Mouse (Mus musculus) lung, embryonic 16.5 days (tissue): Measurements from ENCODE around the gene Sbno2. TPM values are rescaled to one million over a fixed set of nuclear protein-coding genes. Genes with fewer than 3 reads are reported as not detected.

Source experiments
- ATAC-seq: fragments of 200-750 bp; cut with Nextera tagmentation; 2 replicates; pipeline ENCODE4 v1.8.0; 2017; ENCODE audit warnings: low read depth, mild to moderate bottlenecking, moderate library complexity
- H3K27ac ChIP-seq: fragments of 300-500 bp; sonication (generic); 2 replicates; pipeline ENCODE4 v1.5.1; 2014; ENCODE audit warnings: mild to moderate bottlenecking, control low read depth, low read length
- H3K27me3 ChIP-seq: fragments of 300-500 bp; sonication (generic); 2 replicates; pipeline ENCODE4 v1.6.1; 2014; ENCODE audit warnings: low read depth, low read length, mixed read lengths; ENCODE audit not compliant: control insufficient read depth, insufficient read depth
- H3K36me3 ChIP-seq: fragments of 300-500 bp; sonication (generic); 2 replicates; pipeline ENCODE4 v1.6.1; 2014; ENCODE audit warnings: low read length; ENCODE audit not compliant: control insufficient read depth, insufficient read depth
- H3K4me1 ChIP-seq: fragments of 300-500 bp; sonication (generic); replicated peaks from 2 replicates; pipeline ENCODE4 v1.6.1; 2014; ENCODE audit warnings: low read length, mixed read lengths; ENCODE audit not compliant: control insufficient read depth, insufficient read depth
- H3K4me2 ChIP-seq: fragments of 300-500 bp; sonication (generic); 2 replicates; pipeline ENCODE4 v1.6.1; 2014; ENCODE audit warnings: low read depth, low read length, control low read depth
- H3K4me3 ChIP-seq: fragments of 300-500 bp; sonication (generic); 2 replicates; pipeline ENCODE4 v1.5.1; 2014; ENCODE audit warnings: mild to moderate bottlenecking, low read length, control low read depth
- H3K9ac ChIP-seq: fragments of 300-500 bp; sonication (generic); 2 replicates; pipeline ENCODE4 v1.6.1; 2014; ENCODE audit warnings: low read length, control low read depth
- H3K9me3 ChIP-seq: fragments of 300-500 bp; sonication (generic); 2 replicates; pipeline ENCODE4 v1.6.1; 2016; ENCODE audit warnings: low read length; ENCODE audit not compliant: control insufficient read depth
- WGBS: fragments of 180-500 bp; shearing (Covaris S2); extraction: QIAGEN DNeasy Blood & Tissue Kit; methylation state at CpG from one replicate; pipeline ENCODE4 v1.1.7; 2014; 5-methylcytosine and 5-hydroxymethylcytosine counted together
- polyA plus RNA-seq: library from polyadenylated mRNA; unstranded; fragments of >200 nt; fragmentation: Nextera tagmentation; extraction: Ambion mirVana; gene quantifications from 2 replicates; pipeline ENCODE4 v1.2.1, GENCODE M21; 2015

The Sbno2 gene
- polyA plus RNA-seq: 18.7 and 19.1 TPM in 2 replicates

- Histone ChIP-seq H3K9ac (peak within 1 kb of the TSS; percentile 1), H3K4me3 (no peak within 1 kb of the TSS), H3K27ac (peak within 1 kb of the TSS; percentile 55), H3K27me3 (no peaks in the 10 kb centered on the region), H3K36me3 (no peaks in the 10 kb centered on the region), H3K4me2 (0 out of 2 replicates have a peak within 1 kb of the TSS, but pooled peaks have one; percentile 5), H3K9me3 (no peaks in the 10 kb centered on the region), H3K4me1 (peaks cover 22% of the 10 kb centered on the region)
- WGBS: 64% methylated on average over 5 of the region's 5 CpGs
- no peak for ATAC-seq
These were observed at the start of gene Sbno2 for GRCm38 (mm10) chr10:80105460-80105859. TSS of gene Sbno2 (minus strand) at chr10:80105571.

GRCm38 (mm10) chr10:80154384-80154783, 49.0 kb upstream of the Sbno2 start:
- ATAC-seq: no peak
- Histone ChIP-seq H3K9ac (no peak overlapping the region), H3K4me2 (no peak overlapping the region), H3K36me3 (peaks cover 48% of the 10 kb centered on the region), H3K4me3 (no peak overlapping the region), H3K27me3 (no peaks in the 10 kb centered on the region), H3K27ac (no peak overlapping the region), H3K4me1 (peaks cover 78% of the 10 kb centered on the region), H3K9me3 (no peaks in the 10 kb centered on the region)
- WGBS: 80% methylated on average over 7 of the region's 7 CpGs

- H3K27ac ChIP-seq: no peak overlapping the region; the same call in 1 of the 2 replicates
- no peaks in the 10 kb centered on the region for H3K27me3 ChIP-seq
- no peak overlapping the region for H3K4me3 ChIP-seq
- H3K9me3 ChIP-seq: no peaks in the 10 kb centered on the region
- peaks cover 72% of the 10 kb centered on the region for H3K4me1 ChIP-seq
- 68% methylated on average over 19 of the region's 19 CpGs for WGBS
- peaks cover 48% of the 10 kb centered on the region for H3K36me3 ChIP-seq
- ATAC-seq: no peak
- no peak overlapping the region for H3K4me2 ChIP-seq
- peak overlapping the region; percentile 98; the same call in 1 of the 2 replicates for H3K9ac ChIP-seq
These were observed 48.3 kb upstream of the Sbno2 start for GRCm38 (mm10) chr10:80153713-80154112.

- Histone ChIP-seq H3K27ac (peak overlapping the region; percentile 97), H3K9me3 (no peaks in the 10 kb centered on the region)
These were observed 47.5 kb upstream of the Sbno2 start for GRCm38 (mm10) chr10:80152873-80153260.

GRCm38 (mm10) chr10:80152071-80152872, 46.9 kb upstream of the Sbno2 start:
- no peak for ATAC-seq
- Histone ChIP-seq H3K9me3 (no peaks in the 10 kb centered on the region), H3K4me1 (peaks cover 64% of the 10 kb centered on the region), H3K27ac (peak overlapping the region; percentile 97), H3K27me3 (no peaks in the 10 kb centered on the region), H3K4me2 (peak overlapping the region; percentile 96), H3K4me3 (peak overlapping the region; percentile 88), H3K36me3 (peaks cover 44% of the 10 kb centered on the region), H3K9ac (peak overlapping the region; percentile 98)
- WGBS: 1% methylated on average over 15 of the region's 15 CpGs

More at GRCm38 (mm10) chr10:80152873-80153260, 47.5 kb upstream of the Sbno2 start:
- Histone ChIP-seq H3K4me2 (peak overlapping the region; percentile 96), H3K4me3 (peak overlapping the region; percentile 88), H3K27me3 (no peaks in the 10 kb centered on the region), H3K36me3 (peaks cover 48% of the 10 kb centered on the region), H3K4me1 (peaks cover 64% of the 10 kb centered on the region), H3K9ac (peak overlapping the region; percentile 98)
- 13% methylated on average over 3 of the region's 3 CpGs for WGBS
- ATAC-seq: no peak

GRCm38 (mm10) chr10:80151211-80152034, 46.1 kb upstream of the Sbno2 start:
- Histone ChIP-seq H3K9ac (peak overlapping the region; percentile 98), H3K36me3 (peaks cover 37% of the 10 kb centered on the region), H3K27me3 (no peaks in the 10 kb centered on the region), H3K9me3 (no peaks in the 10 kb centered on the region), H3K27ac (peak overlapping the region; percentile 97), H3K4me1 (peaks cover 64% of the 10 kb centered on the region), H3K4me3 (peak overlapping the region; percentile 88), H3K4me2 (peak overlapping the region; percentile 96)
- ATAC-seq: no peak
- WGBS: under 1% methylated on average over 25 of the region's 26 CpGs

- peaks cover 30% of the 10 kb centered on the region for H3K36me3 ChIP-seq
- H3K9ac ChIP-seq: peak overlapping the region; percentile 98
- peak overlapping the region; percentile 96 for H3K4me2 ChIP-seq
- H3K27ac ChIP-seq: peak overlapping the region; percentile 97
- H3K9me3 ChIP-seq: no peaks in the 10 kb centered on the region
- no peak for ATAC-seq
- WGBS: under 1% methylated on average over 44 of the region's 71 CpGs
- peaks cover 63% of the 10 kb centered on the region for H3K4me1 ChIP-seq
- H3K27me3 ChIP-seq: no peaks in the 10 kb centered on the region
- H3K4me3 ChIP-seq: peak overlapping the region; percentile 88
These were observed 45.1 kb upstream of the Sbno2 start for GRCm38 (mm10) chr10:80150226-80151210.

GRCm38 (mm10) chr10:80149291-80150225, 44.2 kb upstream of the Sbno2 start:
- Histone ChIP-seq H3K4me3 (peak overlapping the region; percentile 88), H3K4me2 (peak overlapping the region; percentile 96), H3K36me3 (peaks cover 30% of the 10 kb centered on the region), H3K9me3 (no peaks in the 10 kb centered on the region), H3K9ac (peak overlapping the region; percentile 98), H3K27me3 (no peaks in the 10 kb centered on the region), H3K4me1 (peaks cover 54% of the 10 kb centered on the region), H3K27ac (peak overlapping the region; percentile 100)
- WGBS: under 1% methylated on average over 88 of the region's 88 CpGs
- peak; percentile 82 for ATAC-seq
